Mouse (Mus musculus) activated CD4-positive, CD25-positive, alpha-beta regulatory T cell, adult 4 months (primary cell): ENCODE results near the gene Gm17693. TPM values are rescaled to one million over a fixed set of nuclear protein-coding genes. Genes with fewer than 3 reads are reported as not detected.
"Not testable (repeated sequence)": the region's sequence is repeated elsewhere in the genome, so short reads cannot be mapped to it uniquely, and the experiment has no call there.

ENCODE experiments used
- ATAC-seq: one replicate; pipeline ENCODE4 v1.8.0; 2017
- polyA plus RNA-seq, 2 experiments: library from polyadenylated mRNA; unstranded; fragments of 100-300 nt; shearing (Covaris generic); gene quantifications; one replicate each; pipeline ENCODE4 v1.2.1; 2017

Gm17693 gene
- not detected for polyA plus RNA-seq

GRCm38 (mm10) chrX:125705144-125705543 is at the start of gene Gm17693:
Gm17693 (plus strand) TSS chrX:125705444.
- not testable (repeated sequence) for ATAC-seq
